Mouse (Mus musculus): Measurements from ENCODE around the gene 4930507D05Rik. TPM values are rescaled to one million over a fixed set of nuclear protein-coding genes. Genes with fewer than 3 reads are reported as not detected.

Gene 4930507D05Rik
- 0.29 TPM for total RNA-seq (2023)

DNA sequence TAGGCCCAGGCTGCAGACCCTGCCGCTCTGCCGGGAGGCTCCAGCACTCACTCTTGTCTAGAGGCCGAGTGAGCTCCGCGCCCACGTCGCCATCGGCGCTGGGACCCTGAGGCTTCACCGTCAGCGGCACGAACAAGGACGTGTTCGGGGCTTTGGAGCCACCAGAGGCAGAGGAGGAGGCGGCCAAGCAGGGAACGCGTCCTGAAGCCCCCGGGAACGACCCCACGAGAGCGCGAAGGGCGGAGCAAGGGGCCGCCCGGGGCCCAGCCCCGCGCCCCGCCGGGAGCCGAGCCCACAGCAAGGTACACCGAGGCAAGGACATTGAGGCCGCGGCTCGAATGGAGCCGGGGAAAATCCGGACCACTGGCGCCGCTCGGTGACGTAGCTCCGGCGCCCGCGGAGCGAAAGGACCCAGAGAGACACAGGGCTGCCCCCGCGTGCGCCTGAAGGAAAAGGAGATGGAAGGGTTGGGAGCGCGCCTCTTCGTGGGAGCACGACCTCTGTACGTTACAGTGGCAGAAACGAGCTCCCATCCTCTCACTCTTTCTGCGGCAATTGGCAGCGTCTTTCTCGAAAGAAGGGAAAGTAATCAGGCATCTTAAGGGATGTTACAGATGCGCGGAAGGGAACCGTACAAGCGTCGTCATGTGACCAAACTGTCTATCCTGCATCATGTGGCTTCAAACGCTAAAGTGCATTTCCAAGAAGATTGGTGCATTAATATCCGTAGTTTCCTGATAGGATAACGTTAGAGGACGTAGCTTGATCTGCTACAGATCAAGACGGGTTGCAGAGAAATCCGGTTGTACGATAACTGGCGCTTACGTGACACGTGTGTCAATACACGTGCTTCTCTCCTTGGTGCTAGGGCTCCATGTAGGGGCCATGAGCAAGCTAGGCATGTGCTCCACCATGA is at the start of gene 4930507D05Rik, which contains the start of gene Supv3l1:
Gene 4930507D05Rik, plus strand, starts transcription at position 126 of the 916 bp plus-strand sequence.
Gene Supv3l1, minus strand, starts transcription at position 375 of the 916 bp plus-strand sequence.

DNA sequence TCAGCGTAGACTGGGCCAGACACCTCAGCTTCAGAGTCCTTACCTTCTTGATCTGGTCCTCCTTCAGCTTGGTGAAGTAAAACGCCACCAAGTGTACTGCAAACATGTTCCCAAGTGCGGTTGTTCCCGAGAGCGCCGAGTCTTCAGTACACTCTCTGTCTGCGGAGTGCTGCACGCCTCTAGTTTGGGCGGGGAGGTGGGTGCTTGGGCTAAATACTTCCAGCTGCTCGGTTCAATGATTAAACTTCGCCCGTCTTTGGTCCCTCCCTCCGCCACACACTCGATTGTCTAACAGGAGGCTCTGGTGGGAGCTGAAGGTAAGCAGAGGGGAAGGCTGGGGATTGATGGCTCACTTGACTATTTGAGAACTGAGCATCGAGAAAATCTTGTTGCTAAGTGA is 27.0 kb upstream of the 4930507D05Rik start, which contains the start of gene Hkdc1:
Gene Hkdc1, minus strand, starts transcription at position 237 of the 400 bp plus-strand sequence.

DNA sequence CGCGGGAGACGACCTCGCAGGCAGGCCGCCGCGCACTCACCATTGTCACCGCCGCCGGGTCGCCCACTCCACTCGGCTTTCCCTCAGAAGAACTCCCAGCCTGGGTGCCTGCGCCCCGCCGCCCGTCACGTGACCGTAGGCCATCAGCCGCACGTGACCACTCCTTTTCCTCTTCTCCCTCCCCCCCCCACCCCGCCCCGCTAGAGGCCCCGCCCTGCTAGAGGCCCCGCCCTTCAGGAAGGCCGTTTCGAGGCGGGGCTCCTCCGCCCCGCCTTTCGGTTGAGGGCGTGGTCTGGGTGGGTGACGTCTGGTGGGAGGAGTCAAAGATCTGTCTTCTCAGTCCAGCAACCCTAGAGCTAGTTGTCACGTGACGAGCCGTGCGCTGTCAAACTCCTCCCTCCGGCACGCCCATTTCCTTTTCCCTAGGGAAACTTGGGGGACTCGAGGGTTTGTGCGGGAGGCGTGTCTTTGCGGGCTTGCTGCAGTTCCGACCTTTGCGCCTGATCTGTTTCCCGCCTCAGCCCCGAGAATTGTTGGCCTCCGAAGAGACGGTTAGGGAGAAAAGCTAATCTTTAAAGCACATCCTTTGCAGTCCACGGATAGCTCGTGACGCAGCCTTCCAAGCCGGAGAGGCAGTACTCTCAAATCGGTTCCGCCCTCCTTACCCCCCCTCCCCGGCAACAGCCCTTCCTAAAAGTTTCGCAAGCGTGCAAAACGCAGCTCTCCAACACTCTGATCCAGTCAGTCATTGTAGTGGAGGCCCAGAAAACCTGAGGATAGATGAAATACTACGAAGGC is 37.5 kb downstream of the 4930507D05Rik start, which contains the start of gene Vps26a:
Gene Vps26a, minus strand, starts transcription at position 188 of the 798 bp plus-strand sequence.

Other genes starting within 250 kb of the 4930507D05Rik start
- gene Tspan15, start 218.2 kb upstream of the 4930507D05Rik start, total RNA-seq (2023): 0.59 TPM
- gene Tacr2, start 197.1 kb upstream of the 4930507D05Rik start, total RNA-seq (2023): not detected
- gene Hk1, start 69.6 kb upstream of the 4930507D05Rik start, total RNA-seq (2023): 64.6 TPM
- not detected for gene Hkdc1, start 27.0 kb upstream of the 4930507D05Rik start, total RNA-seq (2023)
- gene Supv3l1, start 249 bp downstream of the 4930507D05Rik start, total RNA-seq (2023): 26.7 TPM
- gene Vps26a, start 37.3 kb downstream of the 4930507D05Rik start, total RNA-seq (2023): 26.4 TPM
- gene Srgn, start 78.0 kb downstream of the 4930507D05Rik start, total RNA-seq (2023): 481 TPM
- 18.2 TPM for gene Kif1bp, start 129.0 kb downstream of the 4930507D05Rik start, total RNA-seq (2023)
- gene Ddx21, start 152.8 kb downstream of the 4930507D05Rik start, total RNA-seq (2023): 159 TPM
- 157 TPM for gene Ddx50, start 201.7 kb downstream of the 4930507D05Rik start, total RNA-seq (2023)